Mouse (Mus musculus) left cerebral cortex, postnatal 36 days (tissue): ENCODE measurements at regions not wholly inside any gene's neighbourhood (a gene's known extent, or its start where the extent isn't known, plus 50 kb on each side); places are given as distances from the start of the nearest gene placed in this dataset.
A peak's percentile ranks its signal among the peaks of the same experiment; 100 is the strongest.

Source experiments
- DNase-seq, 2 experiments: peaks; one replicate each; pipeline ENCODE4 v3.0.0; 2021 to 2022; ENCODE audit warnings: low spot score in 2 of 2, mixed read lengths in 1 of 2
- intact Hi-C: fragments of 180-260 bp; cut with DNase I; formaldehyde crosslinking; loops from one replicate; pipeline ENCODE4 v1.15.1; 2025

DNA sequence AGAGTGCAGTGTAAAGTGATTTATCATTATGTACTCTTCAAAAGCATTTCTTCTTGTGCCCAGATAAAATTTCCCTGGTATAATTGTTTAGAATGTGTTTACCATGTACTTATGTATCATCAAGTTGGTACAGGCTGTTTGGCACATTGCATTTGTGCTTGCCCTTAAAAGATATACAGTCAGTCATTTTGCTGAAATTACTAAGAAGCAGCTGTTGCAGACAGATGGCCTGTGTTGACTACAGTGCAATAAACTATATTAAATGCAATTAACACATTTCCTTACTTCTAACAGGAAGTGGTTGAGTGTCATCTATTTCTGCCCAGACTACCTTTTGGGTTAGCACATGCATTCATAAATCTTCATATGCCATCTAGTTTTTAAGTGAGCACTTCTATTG is 954.9 kb upstream of the 4931408C20Rik start:
- intact Hi-C loops, result no loop called here
- DNase-seq, result no peak

DNA sequence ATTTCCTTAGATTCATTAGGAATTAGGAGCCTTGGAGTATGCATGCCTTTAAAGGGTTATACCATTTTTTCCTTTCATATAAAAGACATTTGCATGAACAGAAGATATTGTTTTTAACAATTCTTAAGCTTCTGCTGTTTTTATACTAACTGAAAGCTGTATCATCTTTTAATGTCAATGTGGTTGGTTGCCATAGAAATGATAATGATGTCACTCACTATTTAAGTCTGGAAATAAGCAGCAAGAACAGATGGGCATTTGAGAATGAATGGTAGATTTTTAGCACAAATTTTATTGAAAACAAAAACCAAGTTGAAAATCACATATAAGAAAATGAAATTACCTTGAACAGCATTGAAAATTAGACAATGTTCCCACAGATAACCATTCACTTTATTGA is 941.8 kb upstream of the 4931408C20Rik start:
- intact Hi-C loops, result no loop called here
- no peak for DNase-seq

DNA sequence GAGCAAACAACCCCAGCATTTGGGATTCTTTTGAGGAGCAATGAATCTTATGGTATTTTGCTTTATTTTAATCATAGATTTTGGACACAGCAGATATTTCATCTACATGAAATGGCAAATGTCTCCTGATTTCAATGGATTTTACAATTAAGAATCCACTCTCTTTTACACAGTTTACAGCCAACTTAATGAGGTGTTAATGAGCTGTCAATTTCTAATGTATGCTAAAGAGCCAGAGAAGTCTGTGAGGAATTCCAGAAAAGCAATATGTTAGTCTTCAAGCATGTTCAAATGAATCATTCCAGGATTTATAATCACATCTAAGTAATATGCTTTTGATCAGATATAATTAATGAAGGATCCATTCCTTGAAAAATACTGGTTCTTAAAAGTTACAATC is 929.0 kb upstream of the 4931408C20Rik start:
- no peak for DNase-seq
- intact Hi-C loops, result no loop called here

DNA sequence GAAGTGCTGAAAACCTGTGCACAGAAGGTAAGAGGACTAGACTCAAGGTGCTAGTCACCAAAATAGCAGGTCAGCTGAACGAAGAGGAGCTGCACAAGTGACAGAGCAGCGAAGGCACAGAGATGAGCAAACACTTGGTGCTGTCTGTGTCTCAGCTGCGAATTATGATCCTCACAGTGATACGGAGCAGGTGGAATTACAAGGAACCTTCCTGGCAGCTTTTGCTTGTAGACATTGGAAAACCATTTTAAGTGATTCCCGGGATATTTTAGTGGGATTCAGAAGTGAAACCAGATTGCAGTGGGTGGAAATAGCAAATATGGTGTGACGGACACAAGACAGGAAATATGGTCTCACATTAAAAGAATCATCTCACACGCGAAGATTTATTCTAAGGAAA is 921.3 kb upstream of the 4931408C20Rik start:
- intact Hi-C loops, result loop anchor here (5.0 kb wide), 1 partner anchor 131 kb away; no protein-coding TSS in a partner anchor
- peak; percentile 29 to 52 for DNase-seq

DNA sequence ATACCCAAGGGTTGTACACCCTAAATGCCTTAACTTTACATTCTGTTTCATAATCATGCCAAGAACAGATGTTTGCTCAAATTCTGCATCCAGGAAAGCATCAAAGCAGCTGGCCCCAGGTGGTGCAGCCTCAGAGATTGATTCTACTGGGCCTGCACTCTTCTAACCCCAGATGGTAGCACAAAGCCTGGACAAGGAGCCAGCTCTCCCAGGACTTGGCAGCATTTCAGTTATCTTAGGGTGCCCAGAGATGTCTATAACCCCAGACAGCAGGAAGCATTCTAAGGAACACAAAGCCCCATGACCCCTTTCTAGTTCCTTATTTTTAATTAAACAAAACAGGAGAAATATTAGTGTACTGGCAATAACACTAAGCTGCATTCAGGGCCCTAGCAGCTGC is 891.5 kb upstream of the 4931408C20Rik start:
- intact Hi-C loops, result no loop called here
- no peak for DNase-seq

DNA sequence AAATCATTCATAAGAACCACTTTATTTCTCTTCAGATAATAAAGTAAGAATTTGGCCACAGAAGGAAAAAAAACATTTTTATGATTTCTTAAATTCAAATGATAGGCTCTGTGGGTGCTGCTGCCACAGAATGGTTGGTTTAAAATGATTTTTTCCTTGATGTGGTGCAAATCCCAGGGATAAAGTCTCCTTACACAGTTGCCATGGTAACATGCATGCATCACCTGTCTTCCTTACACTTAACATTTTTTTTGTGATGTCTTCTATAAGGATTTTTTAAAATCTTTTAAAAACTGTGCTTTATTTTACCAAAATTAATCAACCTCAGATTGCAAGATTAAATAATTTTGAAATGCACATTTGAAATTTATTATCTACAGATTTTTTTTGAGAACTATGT is 872.2 kb upstream of the 4931408C20Rik start:
- DNase-seq, result no peak
- intact Hi-C loops, result no loop called here

DNA sequence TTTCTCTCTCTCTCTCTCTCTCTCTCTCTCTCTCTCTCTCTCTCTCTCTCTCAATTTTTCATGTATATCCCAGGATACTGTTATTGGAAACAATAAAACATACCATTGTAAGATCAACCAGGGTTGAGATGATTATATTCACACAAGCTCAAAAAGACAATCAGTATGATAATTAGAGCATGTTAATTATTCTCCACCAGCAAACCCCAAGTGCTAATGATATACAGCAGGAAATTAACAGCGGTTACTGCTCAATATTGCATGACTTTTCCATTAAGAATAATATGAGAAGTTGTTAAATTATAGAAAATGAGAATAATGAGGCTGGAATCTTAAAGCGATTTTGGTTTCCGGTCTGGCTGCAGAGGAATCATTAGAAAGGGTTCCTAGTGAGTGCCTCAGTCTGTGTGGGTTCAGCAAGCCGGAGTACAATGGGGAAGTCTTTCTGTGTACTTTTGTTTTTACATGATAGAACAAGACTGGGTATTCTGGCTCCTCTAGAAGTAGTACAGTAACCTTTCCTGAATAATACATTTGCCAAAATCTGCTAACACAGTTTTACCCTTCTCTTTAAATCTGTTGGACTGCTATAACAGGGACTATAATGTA is 823.6 kb upstream of the 4931408C20Rik start:
- no peak for DNase-seq
- intact Hi-C loops, result no loop called here

DNA sequence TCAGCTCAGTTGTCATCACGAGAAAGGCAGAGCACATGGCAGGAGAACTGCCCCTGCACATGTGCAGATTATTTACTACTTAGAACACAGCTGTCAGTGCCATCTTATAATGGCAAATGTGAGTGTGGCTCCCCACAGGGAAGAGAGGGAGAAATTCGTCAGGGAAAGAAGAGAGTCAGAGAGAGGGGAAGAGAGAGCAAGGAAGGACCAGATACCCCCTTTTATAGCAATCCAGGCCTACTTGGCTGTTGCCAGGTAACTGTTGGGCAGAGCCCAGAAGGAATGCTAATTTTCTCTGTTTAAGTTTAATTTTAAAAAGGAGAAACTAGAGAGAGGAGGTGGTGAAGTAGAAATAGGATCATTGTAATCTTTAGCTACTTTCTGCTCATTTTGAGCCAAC is 816.5 kb upstream of the 4931408C20Rik start:
- DNase-seq, result peak; percentile 14 to 27
- intact Hi-C loops, result no loop called here

DNA sequence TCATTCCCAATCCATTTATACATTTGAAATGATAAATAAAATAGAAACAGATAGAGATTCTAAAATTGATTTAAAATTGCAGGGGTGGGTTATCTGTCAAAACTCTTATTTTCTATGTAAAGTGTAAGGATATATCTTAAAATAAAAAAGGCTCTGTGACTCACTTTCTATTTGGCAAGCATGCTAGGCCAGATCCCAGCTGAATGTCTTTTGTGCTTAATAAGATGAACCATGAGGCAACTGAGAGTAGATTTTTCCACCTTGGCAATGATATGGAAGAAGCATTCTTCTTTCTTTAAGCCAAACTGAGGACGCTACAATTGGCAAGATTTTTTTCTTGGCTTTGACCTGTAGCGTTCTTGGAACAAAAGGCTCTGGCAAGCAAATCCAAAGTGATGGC is 791.7 kb upstream of the 4931408C20Rik start:
- intact Hi-C loops, result loop anchor here (5.0 kb wide), 1 partner anchor 128 kb away; no protein-coding TSS in a partner anchor
- peak in 1 of 2 experiments; percentile 9 for DNase-seq

DNA sequence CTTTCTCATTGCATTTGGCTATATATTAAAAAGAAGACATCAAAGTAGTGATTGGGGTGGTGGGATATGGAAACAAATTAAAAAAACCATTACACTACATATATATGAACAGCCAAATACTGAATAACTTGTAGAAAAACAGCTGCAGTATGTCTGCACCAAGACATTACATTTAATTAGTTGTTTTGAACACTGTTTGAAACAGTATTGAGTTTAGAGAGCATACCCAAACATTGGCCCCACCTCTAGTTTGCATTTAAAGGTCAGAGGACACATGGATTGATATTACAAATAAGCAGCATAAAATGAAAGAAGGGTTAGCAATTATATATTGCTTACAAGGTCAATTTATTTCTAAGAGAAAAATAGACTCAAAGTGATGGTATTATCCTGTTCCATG is 758.8 kb upstream of the 4931408C20Rik start:
- no peak for DNase-seq
- intact Hi-C loops, result no loop called here
